Mouse (Mus musculus) midbrain, embryonic 16.5 days (tissue): Measurements from ENCODE around the gene Phf20. TPM values are rescaled to one million over a fixed set of nuclear protein-coding genes. Genes with fewer than 3 reads are reported as not detected.

Source experiments
- ATAC-seq: fragments of 200-750 bp; cut with Nextera tagmentation; 2 replicates; pipeline ENCODE4 v1.8.0; 2017; ENCODE audit warnings: moderate TSS enrichment
- H3K27ac ChIP-seq: fragments of 300-500 bp; sonication (generic); 2 replicates; pipeline ENCODE4 v1.5.1; 2014; ENCODE audit warnings: mild to moderate bottlenecking, low read length, mixed read lengths
- H3K27me3 ChIP-seq: fragments of 300-500 bp; sonication (generic); 2 replicates; pipeline ENCODE4 v1.6.1; 2014; ENCODE audit warnings: low read depth, low read length, mixed read lengths; ENCODE audit not compliant: control insufficient read depth, insufficient read depth
- H3K36me3 ChIP-seq: fragments of 300-500 bp; sonication (generic); 2 replicates; pipeline ENCODE4 v1.6.1; 2014; ENCODE audit warnings: mild to moderate bottlenecking, low read length, moderate library complexity, mixed read lengths; ENCODE audit not compliant: control insufficient read depth, insufficient read depth
- H3K4me1 ChIP-seq: fragments of 300-500 bp; sonication (generic); 2 replicates; pipeline ENCODE4 v1.6.1; 2014; ENCODE audit warnings: mild to moderate bottlenecking, low read length, mixed read lengths; ENCODE audit not compliant: control insufficient read depth, insufficient read depth
- H3K4me2 ChIP-seq: fragments of 300-500 bp; sonication (generic); 2 replicates; pipeline ENCODE4 v1.6.1; 2014; ENCODE audit warnings: mild to moderate bottlenecking, low read length, mixed read lengths
- H3K4me3 ChIP-seq: fragments of 300-500 bp; sonication (generic); 2 replicates; pipeline ENCODE4 v1.5.1; 2014; ENCODE audit warnings: low read depth, mild to moderate bottlenecking, low read length, moderate library complexity, mixed read lengths
- H3K9ac ChIP-seq: fragments of 300-500 bp; sonication (generic); 2 replicates; pipeline ENCODE4 v1.6.1; 2014; ENCODE audit warnings: low read depth, low read length, mixed read lengths
- H3K9me3 ChIP-seq: fragments of 300-500 bp; sonication (generic); replicated peaks from 2 replicates; pipeline ENCODE4 v1.6.1; 2014; ENCODE audit warnings: mild to moderate bottlenecking, low read length, mixed read lengths; ENCODE audit not compliant: control insufficient read depth, poor library complexity, severe bottlenecking
- WGBS: fragments of 180-500 bp; shearing (Covaris S2); extraction: QIAGEN DNeasy Blood & Tissue Kit; methylation state at CpG from one replicate; pipeline ENCODE4 v1.1.7; 2014; 5-methylcytosine and 5-hydroxymethylcytosine counted together
- polyA plus RNA-seq: library from polyadenylated mRNA; unstranded; fragments of >200 nt; fragmentation: Nextera tagmentation; extraction: Ambion mirVana; gene quantifications from 2 replicates; pipeline ENCODE4 v1.2.1, GENCODE M21; 2015

The Phf20 gene
- polyA plus RNA-seq, 1 experiment from 2014 or later: 132 TPM

GRCm38 (mm10) chr2:156278226-156279017 is 82.2 kb downstream of the Phf20 start:
- no peaks in the 10 kb centered on the region for H3K27me3 ChIP-seq
- H3K4me3 ChIP-seq: no peak overlapping the region
- peak; percentile 67 for ATAC-seq
- H3K36me3 ChIP-seq: peaks cover 5% of the 10 kb centered on the region
- H3K9me3 ChIP-seq: no peaks in the 10 kb centered on the region
- H3K27ac ChIP-seq: peak overlapping the region; percentile 49
- H3K4me2 ChIP-seq: no peak overlapping the region
- WGBS: 62% methylated on average over 4 of the region's 4 CpGs
- H3K9ac ChIP-seq: no peak overlapping the region
- 0 out of 2 replicates have a peak, but pooled peaks cover 2% of the 10 kb centered on the region for H3K4me1 ChIP-seq

GRCm38 (mm10) chr2:156281227-156281626 is 85.0 kb downstream of the Phf20 start:
- no peak overlapping the region for H3K27ac ChIP-seq
- 82% methylated on average over 4 of the region's 4 CpGs for WGBS
- no peak overlapping the region for H3K9ac ChIP-seq
- ATAC-seq: no peak
- H3K27me3 ChIP-seq: no peaks in the 10 kb centered on the region
- peaks cover 5% of the 10 kb centered on the region for H3K36me3 ChIP-seq
- no peaks in the 10 kb centered on the region for H3K9me3 ChIP-seq
- H3K4me2 ChIP-seq: no peak overlapping the region
- H3K4me3 ChIP-seq: no peak overlapping the region
- 0 out of 2 replicates have a peak, but pooled peaks cover 2% of the 10 kb centered on the region for H3K4me1 ChIP-seq

- Histone ChIP-seq H3K9me3 (no peaks in the 10 kb centered on the region), H3K4me1 (no peaks in the 10 kb centered on the region), H3K27me3 (no peaks in the 10 kb centered on the region), H3K9ac (no peak overlapping the region), H3K4me3 (no peak overlapping the region), H3K27ac (no peak overlapping the region), H3K4me2 (no peak overlapping the region), H3K36me3 (peaks cover 13% of the 10 kb centered on the region)
- no peak for ATAC-seq
- 68% methylated on average over 2 of the region's 2 CpGs for WGBS
Measured at GRCm38 (mm10) chr2:156285161-156285560, 88.9 kb downstream of the Phf20 start.

- Histone ChIP-seq H3K27me3 (no peaks in the 10 kb centered on the region), H3K36me3 (peaks cover 18% of the 10 kb centered on the region), H3K4me1 (no peaks in the 10 kb centered on the region), H3K4me2 (no peak overlapping the region), H3K9me3 (no peaks in the 10 kb centered on the region), H3K27ac (no peak overlapping the region), H3K9ac (no peak overlapping the region), H3K4me3 (no peak overlapping the region)
- WGBS: 99% methylated on average over 4 of the region's 4 CpGs
- no peak for ATAC-seq
Measured at GRCm38 (mm10) chr2:156286733-156287132, 90.5 kb downstream of the Phf20 start.

- Histone ChIP-seq H3K9me3 (no peaks in the 10 kb centered on the region), H3K4me2 (no peak overlapping the region), H3K9ac (no peak overlapping the region), H3K27me3 (no peaks in the 10 kb centered on the region), H3K4me3 (no peak overlapping the region), H3K4me1 (no peaks in the 10 kb centered on the region), H3K27ac (no peak overlapping the region), H3K36me3 (peaks cover 13% of the 10 kb centered on the region; the same call in 1 of the 2 replicates)
- 91% methylated on average over 2 of the region's 2 CpGs for WGBS
- no peak for ATAC-seq
Measured at GRCm38 (mm10) chr2:156288222-156288621, 92.0 kb downstream of the Phf20 start.

GRCm38 (mm10) chr2:156289552-156290160 is 93.4 kb downstream of the Phf20 start:
- H3K27ac ChIP-seq: no peak overlapping the region
- no peaks in the 10 kb centered on the region for H3K9me3 ChIP-seq
- no peak overlapping the region for H3K9ac ChIP-seq
- H3K36me3 ChIP-seq: peaks cover 13% of the 10 kb centered on the region; the same call in 1 of the 2 replicates
- H3K4me1 ChIP-seq: no peaks in the 10 kb centered on the region
- H3K4me3 ChIP-seq: no peak overlapping the region
- no peak overlapping the region for H3K4me2 ChIP-seq
- H3K27me3 ChIP-seq: no peaks in the 10 kb centered on the region
- 75% methylated on average over 2 of the region's 2 CpGs for whole genome bisulfite sequencing
- no peak for ATAC-seq

GRCm38 (mm10) chr2:156291998-156292397 is 95.7 kb downstream of the Phf20 start:
- Histone ChIP-seq H3K4me3 (no peak overlapping the region), H3K4me1 (no peaks in the 10 kb centered on the region), H3K27me3 (no peaks in the 10 kb centered on the region), H3K9me3 (no peaks in the 10 kb centered on the region), H3K9ac (no peak overlapping the region), H3K4me2 (no peak overlapping the region), H3K36me3 (peaks cover 23% of the 10 kb centered on the region; the same call in 1 of the 2 replicates), H3K27ac (no peak overlapping the region)
- no peak for ATAC-seq
- 96% methylated on average over 1 of the region's 1 CpGs for WGBS

DNA sequence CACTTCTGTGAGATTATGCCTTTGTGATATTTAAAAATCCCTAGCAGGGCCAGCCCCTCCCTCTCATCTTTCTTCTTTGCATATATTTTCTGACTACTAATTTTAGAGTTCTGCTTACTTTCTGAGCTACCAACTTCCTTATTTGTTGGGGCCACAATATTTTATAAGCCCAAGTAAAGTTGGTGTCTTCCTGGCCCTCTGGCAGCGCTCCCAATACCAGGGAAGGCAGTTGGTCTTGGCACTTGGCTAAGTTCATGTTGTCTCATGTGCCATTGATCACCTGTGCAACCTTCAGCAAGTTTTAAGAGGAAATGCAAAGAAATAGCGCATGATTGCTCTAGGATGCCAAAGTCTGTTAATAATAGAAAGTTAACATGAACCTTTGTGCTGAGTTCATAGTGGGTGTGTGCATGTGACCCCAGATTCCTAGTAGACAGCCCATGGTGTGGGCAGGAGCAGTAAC is 99.4 kb downstream of the Phf20 start:
- ATAC-seq: no peak
- Histone ChIP-seq H3K27ac (no peak overlapping the region), H3K9me3 (no peaks in the 10 kb centered on the region), H3K36me3 (peaks cover 17% of the 10 kb centered on the region; the same call in 1 of the 2 replicates), H3K9ac (no peak overlapping the region), H3K4me2 (no peak overlapping the region), H3K4me3 (no peak overlapping the region), H3K4me1 (no peaks in the 10 kb centered on the region), H3K27me3 (no peaks in the 10 kb centered on the region)
- 99% methylated on average over 2 of the region's 2 CpGs for WGBS

DNA sequence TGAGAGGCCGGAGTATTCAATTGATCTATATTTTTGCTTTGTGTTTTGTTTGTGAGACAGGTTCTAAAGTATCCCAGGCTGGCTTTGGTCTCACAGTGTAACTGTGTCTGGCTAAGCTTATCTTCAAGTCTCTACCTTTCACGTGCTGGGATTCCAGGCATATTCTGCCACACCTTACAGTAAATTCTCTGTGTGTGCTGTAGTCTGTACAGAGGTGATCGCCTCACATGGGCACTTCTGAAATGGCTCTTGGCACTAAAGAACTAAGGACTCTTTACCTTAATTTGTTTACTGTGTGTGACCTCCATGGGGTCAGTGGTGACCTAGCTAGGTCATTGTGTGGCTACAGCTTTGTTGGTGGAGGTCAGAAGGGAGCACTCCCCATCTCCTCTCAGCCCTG is 99.9 kb downstream of the Phf20 start:
- Histone ChIP-seq H3K4me3 (no peak overlapping the region), H3K36me3 (peaks cover 17% of the 10 kb centered on the region; the same call in 1 of the 2 replicates), H3K27me3 (no peaks in the 10 kb centered on the region), H3K27ac (no peak overlapping the region), H3K9me3 (no peaks in the 10 kb centered on the region), H3K4me1 (no peaks in the 10 kb centered on the region), H3K4me2 (no peak overlapping the region), H3K9ac (no peak overlapping the region)
- WGBS: 96% methylated on average over 3 of the region's 3 CpGs
- no peak for ATAC-seq
